Mouse (Mus musculus) granulocyte monocyte progenitor cell, adult 5-6 weeks (primary cell): ENCODE data around the gene Ufsp2. TPM values are rescaled to one million over a fixed set of nuclear protein-coding genes. Genes with fewer than 3 reads are reported as not detected.

ENCODE experiments used
- ATAC-seq: replicated peaks from 2 replicates; pipeline ENCODE4 v1.8.0; 2016; ENCODE audit warnings: mild to moderate bottlenecking, moderate TSS enrichment, inconsistent platforms; ENCODE audit not compliant: poor library complexity, severe bottlenecking
- total RNA-seq, 2 experiments: library from RNA; stranded (forward) in 1 of 2; stranded (reverse) in 1 of 2; fragments of 200-712, 200-1000 nt in 1 of 2; fragments of >200 nt in 1 of 2; fragmentation: Nextera tagmentation in 1 of 2; gene quantifications; 2 replicates each; pipeline ENCODE4 v1.2.3; 2014 to 2017

Ufsp2 gene
- total RNA-seq, 2 experiments from 2014 or later, result 91.9 to 155 TPM

GRCm38 (mm10) chr8:46010746-46011680 is 35.7 kb downstream of the Ufsp2 start:
- no peak for ATAC-seq

- no peak for ATAC-seq
Measured at GRCm38 (mm10) chr8:46022203-46022602, 46.9 kb downstream of the Ufsp2 start.

- no peak for ATAC-seq
Measured at GRCm38 (mm10) chr8:46022758-46023157, 47.4 kb downstream of the Ufsp2 start.

- ATAC-seq, result no peak
Measured at GRCm38 (mm10) chr8:46024392-46024791, 49.1 kb downstream of the Ufsp2 start.

- ATAC-seq, result no peak
Measured at GRCm38 (mm10) chr8:46036217-46036616, 60.9 kb downstream of the Ufsp2 start.

GRCm38 (mm10) chr8:46039666-46040065 is 64.3 kb downstream of the Ufsp2 start:
- ATAC-seq, result no peak

DNA sequence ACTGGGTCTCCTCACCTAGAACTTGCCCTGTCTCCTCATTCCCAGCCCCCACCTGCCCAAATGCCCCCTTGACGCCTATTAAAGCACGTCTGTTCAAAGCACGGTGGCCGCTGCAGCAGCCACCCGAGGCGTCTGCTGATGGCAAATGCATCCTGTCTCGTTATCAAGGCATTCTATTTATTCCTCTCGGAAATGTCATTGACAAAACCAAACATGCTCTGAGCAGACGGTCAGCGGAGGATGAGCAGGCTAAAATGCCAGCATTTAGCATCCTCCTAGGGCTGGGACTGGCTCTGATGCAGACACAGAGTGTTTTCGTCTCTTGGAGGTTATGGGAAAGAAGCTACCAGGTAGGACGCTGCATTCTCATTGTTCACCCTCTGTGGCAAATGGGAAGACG is 64.9 kb downstream of the Ufsp2 start:
- no peak for ATAC-seq

Other genes with a start within 250 kb of the Ufsp2 start
- not detected in 2 replicates for gene Pdlim3, start 90.1 kb upstream of the Ufsp2 start, total RNA-seq (2014; fragmentation: Nextera tagmentation)
- not detected in 2 replicates for gene Pdlim3, start 90.1 kb upstream of the Ufsp2 start, total RNA-seq (2017)
- not detected in 2 replicates for gene Ccdc110, start 40.9 kb upstream of the Ufsp2 start, total RNA-seq (2014; fragmentation: Nextera tagmentation)
- not detected in 2 replicates for gene Ccdc110, start 40.9 kb upstream of the Ufsp2 start, total RNA-seq (2017)
- 2.9 TPM in 1 of 2 replicates, not detected in the other for gene 1700029J07Rik, start 276 bp upstream of the Ufsp2 start, total RNA-seq (2014; fragmentation: Nextera tagmentation)
- gene 1700029J07Rik, start 276 bp upstream of the Ufsp2 start, total RNA-seq (2017), result 0.41 and 0.86 TPM in 2 replicates
- gene Lrp2bp, start 23.8 kb downstream of the Ufsp2 start, total RNA-seq (2014; fragmentation: Nextera tagmentation), result not detected in 2 replicates
- gene Lrp2bp, start 23.8 kb downstream of the Ufsp2 start, total RNA-seq (2017), result not detected in 2 replicates
- not detected in 2 replicates for gene Ankrd37, start 30.2 kb downstream of the Ufsp2 start, total RNA-seq (2014; fragmentation: Nextera tagmentation)
- not detected in 2 replicates for gene Ankrd37, start 30.2 kb downstream of the Ufsp2 start, total RNA-seq (2017)
- 22.7 and 29.9 TPM in 2 replicates for gene Cfap97, start 176.2 kb downstream of the Ufsp2 start, total RNA-seq (2014; fragmentation: Nextera tagmentation)
- 24.9 and 29.0 TPM in 2 replicates for gene Cfap97, start 176.2 kb downstream of the Ufsp2 start, total RNA-seq (2017)
- 6.6 and 18.2 TPM in 2 replicates for gene Snx25, start 176.6 kb downstream of the Ufsp2 start, total RNA-seq (2014; fragmentation: Nextera tagmentation)
- gene Snx25, start 176.6 kb downstream of the Ufsp2 start, total RNA-seq (2017), result 12.0 and 14.0 TPM in 2 replicates
- gene Slc25a4, start 235.8 kb downstream of the Ufsp2 start, total RNA-seq (2014; fragmentation: Nextera tagmentation), result 71.7 and 105 TPM in 2 replicates
- 169 and 178 TPM in 2 replicates for gene Slc25a4, start 235.8 kb downstream of the Ufsp2 start, total RNA-seq (2017)